Mouse (Mus musculus) embryonic fibroblast, embryonic 13.5 days (primary cell): Measurements from ENCODE around the gene Ikbke.

Experiments used
- CTCF ChIP-seq: IDR thresholded peaks from 2 replicates; pipeline ENCODE4 v1.5.1; 2011; ENCODE audit warnings: mild to moderate bottlenecking, control low read depth, low read length, moderate library complexity, borderline replicate concordance; ENCODE audit not compliant: insufficient read depth
- POLR2A ChIP-seq: IDR thresholded peaks from 2 replicates; pipeline ENCODE4 v1.6.1; 2011; ENCODE audit warnings: low read depth, mild to moderate bottlenecking, control low read depth, low read length, moderate library complexity

DNA sequence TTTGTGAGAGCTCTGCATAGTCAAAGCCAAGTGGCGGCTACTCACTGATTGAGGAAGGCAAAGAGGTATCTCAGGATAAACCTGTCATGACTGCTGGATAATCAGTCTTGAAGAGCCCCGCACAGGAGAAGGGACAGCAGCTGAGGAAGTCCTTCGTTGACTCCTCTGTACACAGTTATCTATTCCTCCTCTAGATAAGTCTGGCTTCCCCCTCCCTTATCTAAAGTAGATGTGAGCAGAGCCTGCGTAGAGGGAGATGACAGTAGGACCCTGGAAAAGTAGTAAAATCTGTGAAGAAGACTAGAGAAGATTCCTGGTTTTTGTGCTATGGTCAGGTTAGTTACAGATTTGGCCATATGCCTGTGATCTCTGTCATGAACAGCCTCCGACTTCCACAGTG is 38.2 kb upstream of the Ikbke start:
- TF ChIP-seq CTCF, result no peak
- no peak for TF ChIP-seq POLR2A
